Mouse (Mus musculus): ENCODE results near the gene Csf1. TPM values are rescaled to one million over a fixed set of nuclear protein-coding genes. Genes with fewer than 3 reads are reported as not detected.

Gene Csf1
- total and polyA plus RNA-seq, 2 experiments from 2014 or later, result 11.2 to 13.1 TPM

DNA sequence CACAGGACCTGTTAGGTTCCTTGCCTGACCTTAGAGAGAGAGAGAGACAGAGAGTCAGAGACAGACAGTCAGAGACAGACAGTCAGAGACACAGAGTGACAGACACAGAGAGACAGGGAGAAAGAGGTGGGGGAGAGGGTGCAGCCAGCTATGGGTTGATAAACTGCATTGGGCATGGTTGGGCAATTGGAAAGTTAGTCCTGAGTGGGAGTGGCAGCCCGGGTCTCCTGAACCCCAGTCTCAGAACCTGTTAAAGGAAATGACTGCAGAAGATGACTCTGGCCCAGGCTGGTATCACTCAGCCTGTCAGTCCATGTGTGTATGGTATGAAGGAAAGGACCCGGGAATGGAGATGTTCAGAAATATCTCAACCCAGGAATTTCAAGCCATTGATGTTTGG, 2.1 kb downstream of the Csf1 start:
- ATAC-seq, result no peak
- H3K4me3 ChIP-seq (ENCODE audit: low read length), result peak overlapping the region; percentile 62

GRCm38 (mm10) chr3:107757365-107758129, 2.7 kb downstream of the Csf1 start:
- 52% methylated on average over 5 of the region's 5 CpGs for WGBS
- H3K9me3 ChIP-seq (ENCODE audit: low read length), result no peaks in the 10 kb centered on the region
- H3K36me3 ChIP-seq (ENCODE audit: insufficient read depth, low read length), result no peaks in the 10 kb centered on the region
- H3K27me3 ChIP-seq (ENCODE audit: insufficient read depth, low read length), result no peaks in the 10 kb centered on the region
- no peak for ATAC-seq
- peak overlapping the region; percentile 91 for H3K4me2 ChIP-seq (ENCODE audit: low read depth, low read length)
- H3K27ac ChIP-seq, result no peak overlapping the region
- H3K4me3 ChIP-seq (ENCODE audit: low read length), result no peak overlapping the region
- TF ChIP-seq CTCF (IDR thresholded peaks at IDR 0.05; ENCODE audit: low read depth), result no peak
- peak; percentile 53 for DNase-seq (ENCODE audit: low spot score)
- H3K4me1 ChIP-seq (ENCODE audit: insufficient read depth, low read length), result peaks cover 27% of the 10 kb centered on the region
- H3K9ac ChIP-seq (replicated peaks; ENCODE audit: low read length), result 0 out of 2 replicates have a peak overlapping the region, but pooled peaks have one; percentile 25

More for the DNA sequence above, 2.1 kb downstream of the Csf1 start:
- H3K9me3 ChIP-seq (ENCODE audit: low read length), result no peaks in the 10 kb centered on the region
- no peaks in the 10 kb centered on the region for H3K27me3 ChIP-seq (ENCODE audit: insufficient read depth, low read length)
- no peak for DNase-seq (ENCODE audit: low spot score)
- peak overlapping the region; percentile 91 for H3K4me2 ChIP-seq (ENCODE audit: low read depth, low read length)
- peak overlapping the region; percentile 25; the same call in 1 of the 2 replicates for H3K9ac ChIP-seq (replicated peaks; ENCODE audit: low read length)
- no peaks in the 10 kb centered on the region for H3K36me3 ChIP-seq (ENCODE audit: insufficient read depth, low read length)
- no peak for TF ChIP-seq CTCF (IDR thresholded peaks at IDR 0.05; ENCODE audit: low read depth)
- 73% methylated on average over 2 of the region's 2 CpGs for WGBS
- peaks cover 27% of the 10 kb centered on the region for H3K4me1 ChIP-seq (ENCODE audit: insufficient read depth, low read length)
- H3K27ac ChIP-seq, result no peak overlapping the region

DNA sequence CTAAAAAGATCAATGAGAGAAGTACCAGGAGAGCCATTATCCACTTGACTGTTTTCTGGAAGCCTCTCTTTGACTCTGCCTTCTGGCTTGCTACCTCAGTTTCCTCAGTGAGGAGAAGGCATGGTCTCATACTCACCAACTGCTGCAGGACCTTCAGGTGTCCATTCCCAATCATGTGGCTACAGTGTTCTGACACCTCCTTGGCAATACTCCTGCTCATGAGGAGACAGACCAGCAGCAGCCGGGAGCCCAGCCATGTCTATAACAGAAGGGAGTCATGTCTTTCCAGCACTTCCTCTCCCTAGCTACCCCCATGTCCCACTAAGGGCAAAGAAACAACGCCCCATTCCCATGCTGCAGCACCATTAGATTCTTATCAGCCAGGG, 3.8 kb downstream of the Csf1 start:
- Histone ChIP-seq H3K4me3 (ENCODE audit: low read length) (no peak overlapping the region), H3K27me3 (ENCODE audit: insufficient read depth, low read length) (no peaks in the 10 kb centered on the region), H3K4me1 (ENCODE audit: insufficient read depth, low read length) (peaks cover 27% of the 10 kb centered on the region), H3K9me3 (ENCODE audit: low read length) (no peaks in the 10 kb centered on the region), H3K27ac (no peak overlapping the region), H3K9ac (replicated peaks; ENCODE audit: low read length) (no peak overlapping the region), H3K36me3 (ENCODE audit: insufficient read depth, low read length) (0 out of 2 replicates have a peak, but pooled peaks cover 3% of the 10 kb centered on the region), H3K4me2 (ENCODE audit: low read depth, low read length) (no peak overlapping the region)
- no peak for TF ChIP-seq CTCF (IDR thresholded peaks at IDR 0.05; ENCODE audit: low read depth)
- 73% methylated on average over 2 of the region's 2 CpGs for WGBS
- ATAC-seq (no peak), DNase-seq (ENCODE audit: low spot score) (no peak)

DNA sequence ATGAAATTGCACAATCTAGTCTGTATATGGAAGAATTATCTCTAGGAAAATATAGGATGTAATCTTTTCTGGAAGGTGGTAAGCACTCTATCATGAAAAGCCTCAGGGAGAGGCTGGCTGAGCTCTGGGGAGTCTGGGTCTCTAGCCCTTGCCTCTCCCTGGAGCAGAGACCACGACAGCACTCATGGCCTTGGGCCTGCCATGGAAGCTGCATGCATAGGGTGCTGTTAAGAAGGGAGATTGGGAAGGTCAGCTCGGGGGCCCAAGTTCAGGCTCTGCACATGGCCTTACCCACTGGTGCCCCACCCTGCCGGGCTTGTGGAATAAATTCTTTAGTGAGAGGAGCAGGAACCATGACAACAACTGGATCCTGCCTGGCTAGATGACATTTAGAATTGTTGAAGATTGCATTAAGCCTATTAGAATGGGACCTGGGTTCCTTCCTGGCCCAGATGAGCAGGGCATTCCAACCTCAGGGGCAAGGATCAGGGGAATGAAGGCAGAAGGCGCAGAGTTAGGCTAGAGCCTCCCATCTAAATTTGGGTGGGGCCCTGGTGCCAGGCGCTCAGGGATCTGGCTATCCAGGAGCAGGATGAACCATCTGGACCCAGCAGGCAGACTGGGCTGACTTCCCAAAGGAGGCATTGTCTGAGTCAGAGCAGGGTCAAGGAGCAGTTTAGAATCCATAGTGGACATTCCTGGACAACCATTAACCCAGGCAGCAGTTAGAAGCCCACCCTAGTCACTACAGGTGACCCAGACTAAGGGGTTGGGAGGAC, 4.4 kb downstream of the Csf1 start:
- WGBS, result 53% methylated on average over 5 of the region's 5 CpGs
- H3K4me2 ChIP-seq (ENCODE audit: low read depth, low read length), result no peak overlapping the region
- TF ChIP-seq CTCF (IDR thresholded peaks at IDR 0.05; ENCODE audit: low read depth), result no peak
- H3K4me3 ChIP-seq (ENCODE audit: low read length), result no peak overlapping the region
- H3K4me1 ChIP-seq (ENCODE audit: insufficient read depth, low read length), result peaks cover 27% of the 10 kb centered on the region
- 0 out of 2 replicates have a peak, but pooled peaks cover 3% of the 10 kb centered on the region for H3K36me3 ChIP-seq (ENCODE audit: insufficient read depth, low read length)
- H3K27ac ChIP-seq, result no peak overlapping the region
- no peak for DNase-seq (ENCODE audit: low spot score)
- no peaks in the 10 kb centered on the region for H3K9me3 ChIP-seq (ENCODE audit: low read length)
- ATAC-seq, result no peak
- H3K9ac ChIP-seq (replicated peaks; ENCODE audit: low read length), result no peak overlapping the region
- H3K27me3 ChIP-seq (ENCODE audit: insufficient read depth, low read length), result no peaks in the 10 kb centered on the region

GRCm38 (mm10) chr3:107754632-107755031, 5.6 kb downstream of the Csf1 start:
- DNase-seq (ENCODE audit: low spot score), result peak; percentile 48

DNA sequence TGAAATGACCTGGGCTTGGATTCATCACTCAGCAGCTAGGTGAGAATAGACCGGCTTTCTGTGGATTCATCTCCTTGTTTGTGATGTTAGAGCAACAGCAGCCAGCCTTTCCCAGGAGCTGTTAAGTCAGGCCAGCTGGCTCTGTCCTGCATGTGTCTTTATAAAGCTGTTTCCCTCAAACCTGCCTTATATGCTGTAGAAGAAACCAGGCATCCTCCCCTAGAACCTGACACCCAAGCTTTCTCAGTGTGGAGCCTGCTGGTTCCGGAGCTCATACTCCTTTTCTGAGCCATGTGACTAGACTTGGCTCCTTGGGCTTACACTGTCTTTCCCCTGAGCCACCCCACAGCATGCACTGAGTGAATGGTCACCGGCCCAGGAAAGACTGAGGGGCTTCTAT, 8.7 kb downstream of the Csf1 start:
- DNase-seq (ENCODE audit: low spot score) (no peak), ATAC-seq (no peak)
- Histone ChIP-seq H3K4me1 (ENCODE audit: insufficient read depth, low read length) (peaks cover 2% of the 10 kb centered on the region; the same call in 1 of the 2 replicates), H3K27me3 (ENCODE audit: insufficient read depth, low read length) (no peaks in the 10 kb centered on the region), H3K36me3 (ENCODE audit: insufficient read depth, low read length) (0 out of 2 replicates have a peak, but pooled peaks cover 3% of the 10 kb centered on the region), H3K9me3 (ENCODE audit: low read length) (no peaks in the 10 kb centered on the region), H3K4me3 (ENCODE audit: low read length) (no peak overlapping the region), H3K9ac (replicated peaks; ENCODE audit: low read length) (no peak overlapping the region), H3K27ac (no peak overlapping the region), H3K4me2 (ENCODE audit: low read depth, low read length) (no peak overlapping the region)
- TF ChIP-seq CTCF (IDR thresholded peaks at IDR 0.05; ENCODE audit: low read depth), result no peak
- WGBS, result 68% methylated on average over 3 of the region's 3 CpGs

More at GRCm38 (mm10) chr3:107754632-107755031, 5.6 kb downstream of the Csf1 start:
- Histone ChIP-seq H3K9ac (replicated peaks; ENCODE audit: low read length) (no peak overlapping the region), H3K36me3 (ENCODE audit: insufficient read depth, low read length) (0 out of 2 replicates have a peak, but pooled peaks cover 3% of the 10 kb centered on the region), H3K9me3 (ENCODE audit: low read length) (no peaks in the 10 kb centered on the region), H3K4me3 (ENCODE audit: low read length) (no peak overlapping the region), H3K4me1 (ENCODE audit: insufficient read depth, low read length) (peaks cover 27% of the 10 kb centered on the region), H3K4me2 (ENCODE audit: low read depth, low read length) (no peak overlapping the region), H3K27me3 (ENCODE audit: insufficient read depth, low read length) (no peaks in the 10 kb centered on the region), H3K27ac (no peak overlapping the region)
- ATAC-seq, result no peak
- 54% methylated on average over 3 of the region's 3 CpGs for WGBS
- TF ChIP-seq CTCF (IDR thresholded peaks at IDR 0.05; ENCODE audit: low read depth), result peak; percentile 71

Data from hindbrain, postnatal 0 days (tissue).